Mouse (Mus musculus) liver, adult 2 months (tissue): ENCODE measurements at regions not wholly inside any gene's neighbourhood (a gene's known extent, or its start where the extent isn't known, plus 50 kb on each side); places are given as distances from the start of the nearest gene placed in this dataset.

Source experiments
- CTCF ChIP-seq: fragments of 200-500 bp; IDR thresholded peaks from 2 replicates; pipeline ENCODE4 v1.5.1; 2011; ENCODE audit warnings: low read depth, low read length, control low read depth
- POLR2A ChIP-seq: fragments of 200-500 bp; IDR thresholded peaks from 2 replicates; pipeline ENCODE4 v1.6.1; 2011; ENCODE audit warnings: low read length, control low read depth; ENCODE audit not compliant: insufficient read depth; ENCODE audit errors: extremely low read depth

GRCm38 (mm10) chr4:124431193-124431592 lies 179.4 kb downstream of the 3100002H09Rik start:
- TF ChIP-seq CTCF (no peak), POLR2A (no peak)
